Mouse (Mus musculus) bone marrow, adult 2 months (tissue): ENCODE measurements at regions not wholly inside any gene's neighbourhood (a gene's known extent, or its start where the extent isn't known, plus 50 kb on each side); places are given as distances from the start of the nearest gene placed in this dataset.

ENCODE experiments used
- CTCF ChIP-seq: fragments of 200-500 bp; IDR thresholded peaks from 2 replicates; pipeline ENCODE4 v1.5.1; 2011; ENCODE audit warnings: low read length, control low read depth; ENCODE audit not compliant: control insufficient read depth, insufficient read depth
- POLR2A ChIP-seq: fragments of 200-500 bp; IDR thresholded peaks from 2 replicates; pipeline ENCODE4 v1.6.1; 2011; ENCODE audit warnings: low read depth, mild to moderate bottlenecking, control low read depth, low read length, borderline replicate concordance; ENCODE audit not compliant: control insufficient read depth

DNA sequence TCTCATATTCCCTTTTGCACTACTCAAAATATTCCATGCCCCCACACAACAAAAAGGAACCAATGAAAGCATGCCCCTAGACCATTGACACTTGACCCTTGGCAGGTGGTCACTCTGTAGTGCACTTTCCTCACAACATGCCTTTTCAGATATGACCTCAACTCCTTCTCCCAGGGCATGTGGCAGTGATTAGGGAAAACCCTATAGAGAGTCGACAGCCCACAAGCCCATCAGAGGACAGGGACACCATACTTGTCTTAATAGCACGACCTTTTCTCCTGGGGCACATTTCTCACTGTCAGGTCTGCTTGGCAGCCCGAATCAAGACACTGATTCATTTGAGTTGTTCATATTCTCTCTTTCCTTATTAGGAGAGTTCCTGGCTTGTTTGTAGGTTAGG is 57.3 kb upstream of the Zc3h12c start:
- TF ChIP-seq CTCF (no peak), POLR2A (no peak)
